Mouse (Mus musculus): Measurements from ENCODE around the gene Ube2n. TPM values are rescaled to one million over a fixed set of nuclear protein-coding genes. Genes with fewer than 3 reads are reported as not detected.
A peak's percentile ranks its signal among the peaks of the same experiment; 100 is the strongest.

The Ube2n gene
- total RNA-seq, 2 experiments from 2014 or later: 135 to 136 TPM

- no peak for DNase-seq (ENCODE audit: low spot score in 2 of 2)
Measured at GRCm38 (mm10) chr10:95557337-95557828, 42.4 kb downstream of the Ube2n start.

DNA sequence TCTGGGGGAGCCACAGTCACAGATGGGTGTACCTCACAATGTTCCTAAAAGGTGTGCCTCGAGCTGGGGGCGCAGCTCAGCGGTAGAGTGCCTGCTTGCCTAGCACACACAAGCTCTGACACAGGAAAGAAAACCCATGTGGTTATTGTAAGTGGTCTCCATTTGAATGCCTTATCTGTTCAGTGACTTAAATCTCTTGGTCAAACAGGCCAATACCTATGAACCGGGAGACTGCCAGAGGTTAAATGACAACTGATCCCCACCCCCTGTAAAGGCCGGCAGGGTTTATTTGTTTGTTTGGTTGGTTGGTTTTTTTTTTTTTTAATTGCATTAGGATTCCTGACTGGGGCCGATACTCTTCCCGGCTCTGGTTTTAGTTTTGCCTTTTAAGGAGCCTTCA is 44.5 kb downstream of the Ube2n start:
- no peak for DNase-seq (ENCODE audit: low spot score in 2 of 2)

- no peak for DNase-seq (ENCODE audit: low spot score in 2 of 2)
Measured at GRCm38 (mm10) chr10:95560394-95560983, 45.5 kb downstream of the Ube2n start.

GRCm38 (mm10) chr10:95561616-95562015 is 46.7 kb downstream of the Ube2n start:
- no peak for DNase-seq (ENCODE audit: low spot score in 2 of 2)

DNA sequence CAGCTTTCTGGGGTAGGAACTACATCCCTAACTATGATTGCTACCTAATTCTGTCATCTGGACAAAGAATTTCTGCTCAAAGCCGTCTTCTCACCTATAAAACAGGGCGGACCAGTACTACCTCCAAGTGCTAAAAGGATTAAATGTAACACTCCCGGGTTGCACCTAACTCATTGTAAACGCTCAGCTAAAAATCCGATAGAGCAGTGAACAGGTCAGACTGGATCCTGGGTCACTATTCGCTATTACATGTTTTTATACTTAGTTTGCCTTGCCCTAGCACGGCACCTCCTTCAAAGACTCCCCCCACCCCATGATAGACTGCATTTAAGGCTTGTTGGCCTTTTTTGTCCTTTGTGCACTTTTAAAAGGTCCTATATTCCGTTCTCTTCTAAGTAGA is 47.5 kb downstream of the Ube2n start:
- DNase-seq (ENCODE audit: low spot score in 2 of 2): no peak

GRCm38 (mm10) chr10:95562859-95563841 is 48.2 kb downstream of the Ube2n start:
- peak in 1 of 2 experiments; percentile 10 for DNase-seq (ENCODE audit: low spot score in 2 of 2)

DNA sequence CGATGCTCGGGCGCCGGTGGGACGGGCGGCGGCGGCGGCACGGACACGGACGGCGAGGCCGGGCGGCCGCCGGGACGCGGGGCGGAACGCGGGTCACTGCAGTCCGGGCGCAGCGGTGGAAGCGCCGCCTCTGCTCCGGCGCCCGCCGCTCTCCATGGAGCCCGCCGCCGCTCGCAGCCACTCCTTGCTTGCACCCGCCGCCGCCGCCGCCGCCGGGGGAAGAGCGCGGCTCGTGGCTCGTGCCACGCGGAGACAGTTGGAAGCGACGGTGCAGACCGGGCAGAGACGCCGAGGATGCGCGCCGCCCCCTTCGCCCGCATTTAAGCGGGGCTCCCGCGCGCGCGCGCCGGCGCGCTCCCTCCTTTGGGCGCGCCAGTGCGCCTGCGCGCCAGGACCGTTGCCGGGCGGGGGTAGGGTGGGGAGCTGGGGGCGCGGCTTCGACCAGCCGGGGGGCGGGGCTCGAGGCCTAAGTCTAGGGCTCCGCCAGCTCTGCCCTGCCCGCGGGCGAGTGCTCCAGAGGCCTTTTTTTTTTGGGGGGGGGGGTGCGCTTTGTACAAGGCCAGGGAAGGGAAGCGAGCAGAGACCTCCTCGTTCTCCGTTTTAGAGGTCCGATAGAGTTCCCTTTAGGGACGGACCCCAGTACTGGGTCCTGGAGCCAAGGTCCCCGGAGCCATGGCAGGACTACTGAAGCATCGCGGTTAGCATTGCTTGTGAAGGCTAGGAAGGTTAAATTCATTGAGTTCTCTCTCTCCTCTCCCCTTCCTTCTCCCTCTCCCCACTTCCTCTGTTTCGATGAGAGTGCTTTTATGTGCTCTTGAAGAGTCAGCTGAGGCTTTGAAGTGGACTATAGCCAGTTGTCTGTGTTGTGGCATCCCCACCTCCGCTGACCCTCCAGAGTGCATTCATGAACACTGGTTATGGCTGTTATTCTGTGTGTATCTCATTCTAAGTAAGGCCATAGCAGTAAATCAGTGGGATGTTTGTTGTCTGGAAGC is 49.2 kb downstream of the Ube2n start, which contains the start of gene Nudt4:
TSS of gene Nudt4 (minus strand) at position 296 of the 995 bp plus-strand sequence.
- peak; percentile 75 to 80 for DNase-seq (ENCODE audit: low spot score in 2 of 2)

DNA sequence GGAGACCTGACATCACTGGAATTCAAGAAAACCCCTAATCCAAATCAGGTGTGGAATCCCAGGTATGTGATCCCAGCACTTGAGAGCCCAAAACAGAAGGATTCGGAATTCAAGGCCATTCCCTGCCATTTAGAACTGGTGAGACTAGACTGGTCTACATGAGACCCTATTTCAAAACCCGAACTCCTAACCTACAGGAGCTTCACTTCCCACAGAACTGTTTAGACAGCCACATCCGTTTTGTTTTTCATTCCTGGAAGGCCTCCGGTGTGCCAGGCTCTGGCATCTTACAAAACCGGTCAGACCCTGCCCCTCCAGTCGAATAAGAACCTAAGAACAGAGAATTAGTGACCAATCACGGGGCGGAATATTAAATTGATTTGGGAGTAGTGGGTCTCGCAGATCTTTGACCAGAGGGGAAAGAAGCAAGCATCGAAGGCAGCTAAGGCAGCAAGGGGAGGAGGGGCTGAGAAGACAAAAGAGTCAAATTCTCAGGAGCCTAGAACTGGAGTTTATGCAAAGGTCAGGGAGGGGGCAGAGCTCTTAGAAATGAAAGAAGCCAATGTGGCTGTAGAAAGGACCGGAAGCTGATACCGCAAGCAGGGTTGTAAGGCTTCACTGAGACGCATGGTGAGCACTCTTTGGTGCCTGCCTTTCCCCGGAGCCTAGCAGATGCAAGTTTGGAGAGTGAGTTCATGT is 50.4 kb downstream of the Ube2n start:
- DNase-seq (ENCODE audit: low spot score in 2 of 2): no peak

DNA sequence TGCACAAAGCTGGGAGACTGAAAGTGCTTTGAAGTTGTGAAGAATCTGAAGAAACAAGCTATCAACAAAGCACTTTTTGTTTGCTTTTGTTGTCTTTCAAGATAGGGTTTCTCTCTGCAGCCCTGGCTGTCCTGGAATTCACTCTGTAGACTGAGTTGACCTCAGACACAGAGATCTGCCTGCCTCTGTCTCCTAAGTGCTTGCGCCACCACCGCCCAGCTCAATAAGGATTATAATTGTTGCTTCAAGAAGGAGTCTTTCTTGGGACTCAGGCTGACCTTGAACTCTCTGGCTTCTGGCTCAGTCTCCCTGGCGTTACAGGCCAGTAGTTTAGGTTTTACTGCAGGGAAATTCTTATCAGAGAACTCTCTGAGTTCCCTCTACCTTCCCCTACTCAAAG is 51.8 kb downstream of the Ube2n start:
- DNase-seq (ENCODE audit: low spot score in 2 of 2): no peak

- DNase-seq (ENCODE audit: low spot score in 2 of 2): no peak
Measured at GRCm38 (mm10) chr10:95567550-95567949, 52.6 kb downstream of the Ube2n start.

DNA sequence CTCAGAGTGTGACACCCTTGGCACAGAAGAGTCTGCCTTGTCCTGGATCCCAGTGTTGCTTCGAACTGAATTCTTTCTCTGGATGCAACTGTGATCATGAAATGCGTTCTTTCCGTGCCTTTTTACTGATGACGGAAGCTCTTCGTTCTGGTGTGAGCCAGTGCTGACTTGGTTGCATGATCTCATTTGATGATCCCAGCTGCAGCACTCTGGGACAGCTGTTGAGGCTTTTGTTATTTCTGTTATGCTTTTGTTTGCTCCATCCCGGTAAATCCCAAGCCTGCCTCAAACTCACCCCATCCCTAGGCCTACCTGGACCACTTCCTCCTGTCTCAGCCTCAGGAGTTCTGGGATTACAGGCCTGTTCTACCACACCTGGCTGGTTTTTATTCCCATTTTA is 53.1 kb downstream of the Ube2n start:
- DNase-seq (ENCODE audit: low spot score in 2 of 2): no peak

DNA sequence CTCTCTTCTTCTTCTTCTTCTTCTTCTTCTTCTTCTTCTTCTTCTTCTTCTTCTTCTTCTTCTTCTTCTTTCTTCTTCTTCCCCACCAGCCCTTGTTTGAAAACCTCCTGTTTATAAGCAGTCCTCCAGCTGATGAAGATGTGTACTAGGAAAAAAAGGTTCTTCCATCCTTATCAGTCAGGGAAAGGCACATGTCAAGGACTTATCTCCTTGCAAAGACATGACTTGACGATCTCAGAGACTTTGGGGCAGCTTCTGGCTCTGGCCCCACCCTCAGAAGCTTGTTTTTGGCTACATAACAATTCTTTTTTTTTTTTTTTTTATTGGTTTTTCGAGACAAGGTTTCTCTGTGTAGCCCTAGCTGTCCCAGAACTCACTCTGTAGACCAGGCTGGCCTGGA is 54.5 kb downstream of the Ube2n start:
- DNase-seq (ENCODE audit: low spot score in 2 of 2): no peak

GRCm38 (mm10) chr10:95574994-95575393 is 60.0 kb downstream of the Ube2n start:
- no peak for DNase-seq (ENCODE audit: low spot score in 2 of 2)

DNA sequence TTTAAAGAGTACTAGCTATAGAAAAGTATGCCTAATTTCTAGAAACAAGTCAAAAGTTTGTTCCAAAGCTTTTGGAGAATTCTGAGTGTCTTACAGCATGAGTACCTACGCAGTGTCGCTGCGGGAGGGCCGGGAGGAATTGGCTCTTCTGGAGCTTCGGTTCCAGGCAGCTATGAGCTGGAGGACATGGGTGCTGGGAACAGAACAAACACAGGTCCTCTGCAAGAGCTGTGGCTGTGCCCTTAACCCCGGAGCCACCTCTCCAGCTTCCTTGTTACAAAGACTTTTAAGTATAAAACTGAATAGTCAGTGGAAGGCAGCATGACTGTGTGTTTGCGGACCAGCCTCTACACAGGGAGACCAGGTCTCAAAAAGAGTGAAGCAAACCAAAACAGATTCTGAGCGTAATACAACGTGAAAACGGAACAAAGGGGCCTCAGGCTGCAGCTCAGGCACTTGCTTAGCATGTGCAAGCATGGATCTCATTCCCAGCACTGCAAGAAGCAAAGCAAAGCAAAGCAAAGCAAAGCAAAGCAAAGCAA is 61.0 kb downstream of the Ube2n start:
- no peak for DNase-seq (ENCODE audit: low spot score in 2 of 2)

GRCm38 (mm10) chr10:95576876-95577566 is 62.1 kb downstream of the Ube2n start:
- DNase-seq (ENCODE audit: low spot score in 2 of 2): no peak

GRCm38 (mm10) chr10:95577567-95577950 is 62.6 kb downstream of the Ube2n start:
- DNase-seq (ENCODE audit: low spot score in 2 of 2): no peak

DNA sequence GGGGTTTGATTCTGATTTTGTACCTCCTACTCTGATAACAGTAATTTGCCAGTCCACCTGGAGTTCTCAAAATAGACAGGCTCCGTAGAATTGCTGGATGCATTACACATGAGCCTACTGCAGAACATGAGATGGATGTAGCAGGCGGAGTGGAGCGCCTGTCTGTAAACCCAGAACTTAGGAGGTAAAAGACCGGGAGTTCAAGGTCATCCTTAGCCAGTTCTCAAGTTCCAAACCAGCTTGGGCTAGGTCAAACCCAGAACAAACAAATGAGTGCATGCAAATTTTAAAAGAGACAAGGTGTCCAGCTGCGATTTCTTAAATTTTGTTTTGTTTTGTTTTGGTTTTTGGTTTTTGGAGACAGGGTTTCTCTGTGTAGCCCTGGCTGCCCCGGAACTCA is 70.6 kb downstream of the Ube2n start:
- no peak for DNase-seq (ENCODE audit: low spot score in 2 of 2)

DNA sequence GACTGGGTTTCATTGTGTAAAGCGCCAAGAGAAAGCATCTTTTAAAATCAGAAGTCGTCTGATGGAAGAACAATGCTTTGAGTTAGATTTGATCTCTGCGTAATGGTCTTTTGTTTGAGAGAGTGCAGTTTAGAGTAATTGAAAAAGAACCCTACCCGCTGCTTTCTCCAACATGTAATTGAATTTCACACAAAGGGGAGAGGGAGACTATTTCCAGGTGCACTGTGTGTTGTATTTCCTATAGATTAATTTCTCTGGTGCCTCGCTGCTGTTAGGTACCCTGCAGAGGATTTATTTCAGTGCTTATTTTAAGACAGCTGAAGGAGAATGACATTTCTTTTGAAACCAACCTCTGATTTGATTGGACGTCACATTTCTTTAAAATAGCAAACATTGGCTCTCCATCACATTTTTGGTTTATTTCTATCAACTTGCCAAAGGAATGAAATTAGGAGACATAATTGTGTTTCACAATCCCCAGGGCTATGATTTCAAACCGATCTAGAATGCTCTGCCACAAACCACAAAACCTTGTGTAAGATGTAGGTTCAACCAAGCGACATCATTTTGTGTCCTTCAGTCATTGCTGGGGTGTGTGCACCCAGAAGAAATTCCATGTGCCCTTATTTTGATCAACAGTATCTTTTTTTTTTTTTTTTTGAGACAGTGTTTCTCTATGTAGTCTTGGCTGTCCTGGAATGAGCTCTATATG is 72.7 kb downstream of the Ube2n start:
- DNase-seq (ENCODE audit: low spot score in 2 of 2): no peak

- DNase-seq (ENCODE audit: low spot score in 2 of 2): no peak
Measured at GRCm38 (mm10) chr10:95589196-95589595, 74.3 kb downstream of the Ube2n start.
